Mouse (Mus musculus): ENCODE measurements around the gene Clybl. TPM values are rescaled to one million over a fixed set of nuclear protein-coding genes. Genes with fewer than 3 reads are reported as not detected.

Gene Clybl
- polyA plus RNA-seq, 2 experiments, result 13.3 to 20.4 TPM

DNA sequence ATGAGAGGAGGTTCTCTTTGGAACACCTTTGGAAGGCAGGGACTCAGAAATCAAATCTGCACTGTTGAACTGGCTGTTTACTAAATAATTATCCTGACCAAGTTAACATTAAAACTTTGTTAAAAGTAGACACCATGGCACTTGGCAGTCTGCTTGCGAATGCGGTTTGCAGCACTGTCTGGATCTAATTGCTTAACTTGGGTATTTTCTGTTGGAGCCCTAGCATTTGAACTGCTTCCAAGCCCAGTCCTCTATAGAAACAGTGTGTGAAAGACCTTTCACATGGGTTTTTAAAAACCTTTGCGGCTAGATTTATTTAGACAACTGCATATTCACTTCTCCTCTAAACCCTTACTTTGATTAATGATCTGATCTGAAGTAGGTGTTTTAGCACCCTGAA lies 242.9 kb downstream of the Clybl start:
- no peak for ATAC-seq (ENCODE audit: low FRiP score, low read depth)
- DNase-seq (ENCODE audit: low spot score), result peak; percentile 23
- Histone ChIP-seq H3K4me3 (replicated peaks; ENCODE audit: low read length) (no peak overlapping the region), H3K4me1 (ENCODE audit: control insufficient read depth, insufficient read depth, low read length) (no peaks in the 10 kb centered on the region), H3K36me3 (ENCODE audit: control insufficient read depth, insufficient read depth, low read length) (no peaks in the 10 kb centered on the region), H3K9me3 (ENCODE audit: control insufficient read depth, low read length) (no peaks in the 10 kb centered on the region), H3K9ac (ENCODE audit: low read depth, low read length, severe bottlenecking) (no peak overlapping the region), H3K4me2 (replicated peaks; ENCODE audit: low read depth, low read length, severe bottlenecking) (no peak overlapping the region), H3K27ac (replicated peaks; ENCODE audit: low read depth, low read length) (no peak overlapping the region), H3K27me3 (ENCODE audit: control insufficient read depth, insufficient read depth, low read length) (no peaks in the 10 kb centered on the region)
- WGBS, result 66% methylated on average over 3 of the region's 3 CpGs
- TF ChIP-seq POLR2A (IDR thresholded peaks at IDR 0.05; ENCODE audit: borderline replicate concordance, extremely low read depth, insufficient read depth, insufficient read length), result no peak

DNA sequence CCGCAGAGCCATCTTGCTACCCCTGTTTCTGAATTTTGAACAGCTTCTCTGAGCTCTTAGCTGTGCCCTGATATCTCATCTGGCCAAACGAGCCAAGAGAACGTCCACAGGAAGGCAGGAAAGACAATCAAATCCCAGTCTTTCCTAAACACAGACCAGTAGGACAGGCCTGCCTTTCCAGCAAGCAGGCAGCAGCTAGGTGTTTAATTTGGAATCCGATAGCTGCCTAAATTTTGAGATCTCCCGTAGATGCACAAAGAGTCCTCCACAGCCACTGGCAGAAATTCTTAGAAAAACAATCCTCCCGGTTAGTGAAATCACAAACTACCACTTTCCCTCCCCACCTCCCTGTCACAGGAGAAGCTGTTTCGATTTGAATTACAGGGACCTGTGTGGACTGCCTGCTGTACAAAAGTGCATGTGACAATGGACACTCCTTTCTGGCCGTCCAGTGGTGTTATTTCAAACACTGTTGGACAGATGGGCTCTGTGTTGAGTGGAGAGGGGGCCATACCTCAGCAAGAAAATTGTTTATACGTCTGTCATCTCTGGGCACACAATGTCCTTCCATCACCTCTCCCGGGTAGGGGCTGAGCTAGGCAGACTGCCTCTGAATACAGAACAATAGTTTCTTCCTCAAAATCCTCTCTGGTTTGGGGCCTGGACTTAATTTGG lies 245.2 kb downstream of the Clybl start:
- no peak for DNase-seq (ENCODE audit: low spot score)

DNA sequence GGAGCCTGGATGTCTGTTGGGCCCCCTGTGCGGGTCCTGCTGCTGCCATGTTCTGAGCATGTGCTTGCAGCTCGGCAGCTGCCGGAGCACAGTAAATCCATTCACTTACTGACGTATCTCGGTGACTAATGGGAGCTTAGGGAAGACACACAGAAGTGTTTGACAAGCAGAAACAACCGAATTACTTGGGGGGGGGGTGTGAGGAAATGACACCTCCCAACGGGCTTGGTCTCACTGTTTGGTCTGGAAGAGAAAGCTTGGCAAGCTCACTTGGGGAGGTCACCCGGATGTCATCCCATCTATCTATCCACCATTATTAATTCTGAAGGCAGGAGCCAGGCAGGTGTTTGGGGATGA lies 245.7 kb downstream of the Clybl start:
- no peaks in the 10 kb centered on the region for H3K36me3 ChIP-seq (ENCODE audit: control insufficient read depth, insufficient read depth, low read length)
- no peak for DNase-seq (ENCODE audit: low spot score)
- no peak overlapping the region for H3K9ac ChIP-seq (ENCODE audit: low read depth, low read length, severe bottlenecking)
- no peak for TF ChIP-seq POLR2A (IDR thresholded peaks at IDR 0.05; ENCODE audit: borderline replicate concordance, extremely low read depth, insufficient read depth, insufficient read length)
- WGBS, result 43% methylated on average over 8 of the region's 8 CpGs
- no peaks in the 10 kb centered on the region for H3K4me1 ChIP-seq (ENCODE audit: control insufficient read depth, insufficient read depth, low read length)
- H3K4me2 ChIP-seq (replicated peaks; ENCODE audit: low read depth, low read length, severe bottlenecking), result no peak overlapping the region
- H3K27me3 ChIP-seq (ENCODE audit: control insufficient read depth, insufficient read depth, low read length), result no peaks in the 10 kb centered on the region
- no peaks in the 10 kb centered on the region for H3K9me3 ChIP-seq (ENCODE audit: control insufficient read depth, low read length)
- no peak for ATAC-seq (ENCODE audit: low FRiP score, low read depth)
- no peak overlapping the region for H3K4me3 ChIP-seq (replicated peaks; ENCODE audit: low read length)
- H3K27ac ChIP-seq (replicated peaks; ENCODE audit: low read depth, low read length), result no peak overlapping the region

More for the DNA sequence above, 245.2 kb downstream of the Clybl start:
- 48% methylated on average over 10 of the region's 10 CpGs for WGBS
- Histone ChIP-seq H3K9me3 (ENCODE audit: control insufficient read depth, low read length) (no peaks in the 10 kb centered on the region), H3K36me3 (ENCODE audit: control insufficient read depth, insufficient read depth, low read length) (no peaks in the 10 kb centered on the region), H3K4me2 (replicated peaks; ENCODE audit: low read depth, low read length, severe bottlenecking) (no peak overlapping the region), H3K27me3 (ENCODE audit: control insufficient read depth, insufficient read depth, low read length) (no peaks in the 10 kb centered on the region), H3K27ac (replicated peaks; ENCODE audit: low read depth, low read length) (no peak overlapping the region), H3K4me1 (ENCODE audit: control insufficient read depth, insufficient read depth, low read length) (no peaks in the 10 kb centered on the region), H3K9ac (ENCODE audit: low read depth, low read length, severe bottlenecking) (no peak overlapping the region), H3K4me3 (replicated peaks; ENCODE audit: low read length) (no peak overlapping the region)
- TF ChIP-seq POLR2A (IDR thresholded peaks at IDR 0.05; ENCODE audit: borderline replicate concordance, extremely low read depth, insufficient read depth, insufficient read length), result no peak
- ATAC-seq (ENCODE audit: low FRiP score, low read depth), result no peak

DNA sequence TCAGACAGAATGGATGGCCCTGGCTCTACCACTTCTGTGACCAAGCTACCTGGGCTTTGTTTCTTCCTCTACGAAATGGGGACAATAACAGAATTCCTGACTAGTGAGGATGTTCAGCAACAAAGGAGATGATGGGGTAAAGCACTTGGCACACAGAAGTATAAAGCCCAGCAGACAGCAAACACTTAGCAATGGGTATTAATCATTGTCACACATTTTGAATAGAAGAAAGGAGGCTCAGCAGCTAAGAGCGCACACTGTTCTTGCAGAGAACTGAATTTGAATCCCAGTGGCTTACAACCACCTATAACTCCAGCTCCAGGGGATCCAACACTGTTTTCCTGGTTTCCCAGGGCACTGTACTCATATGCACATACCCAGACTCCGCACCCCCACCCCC lies 246.2 kb downstream of the Clybl start:
- DNase-seq (ENCODE audit: low spot score) (no peak), ATAC-seq (ENCODE audit: low FRiP score, low read depth) (no peak)
- WGBS, result 88% methylated on average over 3 of the region's 3 CpGs
- no peak for TF ChIP-seq POLR2A (IDR thresholded peaks at IDR 0.05; ENCODE audit: borderline replicate concordance, extremely low read depth, insufficient read depth, insufficient read length)
- H3K4me3 ChIP-seq (replicated peaks; ENCODE audit: low read length), result no peak overlapping the region
- H3K36me3 ChIP-seq (ENCODE audit: control insufficient read depth, insufficient read depth, low read length), result no peaks in the 10 kb centered on the region
- H3K4me2 ChIP-seq (replicated peaks; ENCODE audit: low read depth, low read length, severe bottlenecking), result no peak overlapping the region
- H3K27me3 ChIP-seq (ENCODE audit: control insufficient read depth, insufficient read depth, low read length), result no peaks in the 10 kb centered on the region
- H3K9ac ChIP-seq (ENCODE audit: low read depth, low read length, severe bottlenecking), result no peak overlapping the region
- no peak overlapping the region for H3K27ac ChIP-seq (replicated peaks; ENCODE audit: low read depth, low read length)
- H3K4me1 ChIP-seq (ENCODE audit: control insufficient read depth, insufficient read depth, low read length), result no peaks in the 10 kb centered on the region
- H3K9me3 ChIP-seq (ENCODE audit: control insufficient read depth, low read length), result no peaks in the 10 kb centered on the region

DNA sequence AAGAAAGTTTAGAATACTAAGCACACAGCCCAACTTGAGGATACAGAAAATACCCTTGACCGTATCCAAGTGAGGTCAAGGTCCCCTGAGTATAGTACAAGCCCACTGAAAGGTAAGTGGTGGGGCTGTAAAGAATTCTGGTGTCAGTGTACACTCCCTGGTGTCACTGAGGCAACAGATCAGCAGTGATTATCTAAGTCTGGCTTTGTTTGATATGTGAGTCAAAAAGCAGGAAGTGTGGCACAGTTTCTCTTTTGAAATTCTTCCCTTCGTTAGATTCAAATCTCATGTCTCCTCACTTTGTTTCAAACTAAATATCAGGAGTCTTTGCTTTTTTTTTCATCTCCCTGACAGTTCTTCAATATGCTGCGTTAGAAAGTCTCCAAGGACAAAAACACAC lies 251.1 kb downstream of the Clybl start:
- no peak overlapping the region for H3K9ac ChIP-seq (ENCODE audit: low read depth, low read length, severe bottlenecking)
- H3K36me3 ChIP-seq (ENCODE audit: control insufficient read depth, insufficient read depth, low read length), result no peaks in the 10 kb centered on the region
- WGBS, result 80% methylated on average over 3 of the region's 3 CpGs
- H3K4me3 ChIP-seq (replicated peaks; ENCODE audit: low read length), result no peak overlapping the region
- H3K9me3 ChIP-seq (ENCODE audit: control insufficient read depth, low read length), result no peaks in the 10 kb centered on the region
- no peaks in the 10 kb centered on the region for H3K27me3 ChIP-seq (ENCODE audit: control insufficient read depth, insufficient read depth, low read length)
- ATAC-seq (ENCODE audit: low FRiP score, low read depth), result no peak
- H3K4me1 ChIP-seq (ENCODE audit: control insufficient read depth, insufficient read depth, low read length), result no peaks in the 10 kb centered on the region
- no peak for DNase-seq (ENCODE audit: low spot score)
- TF ChIP-seq POLR2A (IDR thresholded peaks at IDR 0.05; ENCODE audit: borderline replicate concordance, extremely low read depth, insufficient read depth, insufficient read length), result no peak
- H3K27ac ChIP-seq (replicated peaks; ENCODE audit: low read depth, low read length), result no peak overlapping the region
- no peak overlapping the region for H3K4me2 ChIP-seq (replicated peaks; ENCODE audit: low read depth, low read length, severe bottlenecking)

DNA sequence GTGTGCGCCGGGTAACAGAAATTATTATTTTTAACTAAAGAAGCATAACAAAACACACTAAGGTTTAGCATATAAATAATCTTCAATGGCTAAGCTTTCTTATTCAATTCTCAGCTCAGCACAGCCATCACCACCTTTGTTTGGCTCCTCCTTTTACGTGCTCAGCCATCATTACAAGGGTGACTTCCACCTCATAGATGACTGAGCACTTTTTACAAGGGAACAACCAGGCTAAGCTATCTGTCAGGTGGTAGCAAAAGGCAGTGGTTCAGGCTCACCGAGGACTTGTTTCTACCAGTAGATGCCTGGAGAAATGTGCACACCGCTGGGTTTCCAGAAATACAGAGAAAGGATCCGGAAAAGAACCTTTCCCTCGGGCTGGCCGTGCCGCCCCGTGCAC lies 252.5 kb downstream of the Clybl start:
- no peak for ATAC-seq (ENCODE audit: low FRiP score, low read depth)
- Histone ChIP-seq H3K4me3 (replicated peaks; ENCODE audit: low read length) (no peak overlapping the region), H3K27ac (replicated peaks; ENCODE audit: low read depth, low read length) (no peak overlapping the region), H3K9me3 (ENCODE audit: control insufficient read depth, low read length) (no peaks in the 10 kb centered on the region), H3K4me1 (ENCODE audit: control insufficient read depth, insufficient read depth, low read length) (no peaks in the 10 kb centered on the region), H3K9ac (ENCODE audit: low read depth, low read length, severe bottlenecking) (no peak overlapping the region), H3K27me3 (ENCODE audit: control insufficient read depth, insufficient read depth, low read length) (no peaks in the 10 kb centered on the region), H3K4me2 (replicated peaks; ENCODE audit: low read depth, low read length, severe bottlenecking) (no peak overlapping the region), H3K36me3 (ENCODE audit: control insufficient read depth, insufficient read depth, low read length) (no peaks in the 10 kb centered on the region)
- TF ChIP-seq POLR2A (IDR thresholded peaks at IDR 0.05; ENCODE audit: borderline replicate concordance, extremely low read depth, insufficient read depth, insufficient read length), result no peak
- WGBS, result 81% methylated on average over 10 of the region's 10 CpGs
- no peak for DNase-seq (ENCODE audit: low spot score)

All from limb, embryonic 14.5 days (tissue).